Mouse (Mus musculus) cerebellum, adult 9-11 months (tissue): ENCODE results near the gene Ccpg1.

Source experiments
- DNase-seq: peaks from one replicate; pipeline ENCODE4 v3.0.0; 2022

The Ccpg1 gene

DNA sequence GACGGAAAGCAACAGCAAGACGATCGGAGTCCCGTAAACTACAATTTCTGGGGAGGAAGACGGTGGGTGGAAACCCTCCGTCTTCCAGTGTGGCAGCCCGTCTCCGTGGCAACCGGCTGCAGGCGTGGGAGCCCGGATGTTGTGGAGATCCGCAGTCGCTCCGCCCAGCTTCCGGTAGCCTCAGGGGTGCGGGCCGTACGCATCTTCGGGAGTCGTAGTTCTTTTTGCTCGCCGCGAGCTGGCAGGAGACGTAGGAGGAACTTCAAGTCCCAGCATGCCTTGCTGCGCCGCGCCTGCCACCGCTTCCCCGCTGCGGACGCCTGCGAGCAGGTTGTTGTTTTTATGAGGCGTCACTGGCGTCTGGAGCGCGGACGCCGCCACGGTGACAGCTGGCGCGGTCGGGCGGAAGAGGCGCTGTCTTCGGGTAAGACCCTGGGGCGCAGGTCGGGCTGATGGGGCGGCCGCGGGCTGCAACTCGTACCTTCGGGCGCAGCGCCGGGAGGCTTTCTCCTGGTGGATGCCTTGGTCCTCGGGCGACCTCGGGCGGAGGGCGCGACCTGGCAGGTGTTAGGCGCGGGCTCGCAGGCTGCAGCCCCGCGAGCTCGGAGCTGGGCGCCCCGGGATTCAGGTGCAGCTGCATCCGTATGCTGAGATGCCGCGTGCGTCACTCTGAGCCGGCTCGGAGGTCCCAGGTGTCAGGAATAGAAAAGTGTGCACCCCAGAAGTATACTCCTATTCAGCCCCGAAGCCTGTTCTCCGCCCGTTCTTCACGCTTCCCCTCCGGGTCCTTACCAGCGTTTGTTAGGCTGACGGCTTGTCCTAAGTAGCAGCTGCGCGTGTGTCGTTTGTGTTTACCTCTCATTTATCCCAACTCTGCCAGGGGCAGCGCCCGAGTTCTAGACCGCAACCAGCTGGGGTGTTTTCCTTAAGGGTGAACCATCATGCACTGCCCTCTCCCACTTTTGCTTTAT is at the start of gene Ccpg1, which contains the start of gene Ccpg1os:
Gene Ccpg1 (plus strand): TSS at position 180 of the 971 bp plus-strand sequence.
Gene Ccpg1os (minus strand): TSS at position 133 of the 971 bp plus-strand sequence.
- DNase-seq: peak; percentile 98

DNA sequence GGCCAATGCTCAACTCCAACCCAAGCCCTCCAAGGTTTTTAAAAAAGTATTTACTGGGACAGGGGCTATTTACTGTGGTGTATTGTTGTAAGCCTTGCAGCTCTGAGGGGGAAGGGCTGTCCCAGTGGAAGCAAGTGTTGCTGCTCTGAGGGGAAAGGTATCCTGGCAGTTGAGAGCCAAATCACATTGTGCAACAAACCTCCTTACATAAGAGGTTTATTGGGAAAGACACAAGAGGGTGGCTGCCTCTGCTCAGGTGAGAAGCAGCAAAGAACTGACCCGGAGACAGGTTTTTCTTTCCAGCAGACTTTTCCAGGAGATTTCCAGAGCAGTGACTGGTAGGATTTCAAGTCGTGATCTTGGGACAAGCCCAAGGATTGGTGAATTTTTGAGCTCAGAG is 48.9 kb upstream of the Ccpg1 start:
- DNase-seq: no peak

DNA sequence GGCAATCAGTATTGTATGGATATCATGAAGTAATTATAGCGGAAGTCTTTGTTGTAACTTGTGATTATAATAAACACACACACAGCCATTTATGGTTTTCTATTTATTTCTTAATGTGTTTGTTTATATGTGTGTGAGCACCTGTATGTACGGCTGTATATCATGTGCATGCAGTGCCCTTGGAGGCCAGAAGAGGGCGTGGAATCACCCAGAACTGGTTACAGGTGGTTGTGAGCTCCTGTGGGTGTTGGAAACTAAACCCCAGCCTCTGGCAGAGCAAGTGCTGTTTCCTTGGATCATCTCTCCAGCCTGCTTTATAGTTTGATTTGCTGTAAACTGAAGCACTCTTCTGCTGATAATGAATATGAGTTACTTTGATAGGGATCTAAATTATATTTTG is 41.8 kb upstream of the Ccpg1 start:
- no peak for DNase-seq

DNA sequence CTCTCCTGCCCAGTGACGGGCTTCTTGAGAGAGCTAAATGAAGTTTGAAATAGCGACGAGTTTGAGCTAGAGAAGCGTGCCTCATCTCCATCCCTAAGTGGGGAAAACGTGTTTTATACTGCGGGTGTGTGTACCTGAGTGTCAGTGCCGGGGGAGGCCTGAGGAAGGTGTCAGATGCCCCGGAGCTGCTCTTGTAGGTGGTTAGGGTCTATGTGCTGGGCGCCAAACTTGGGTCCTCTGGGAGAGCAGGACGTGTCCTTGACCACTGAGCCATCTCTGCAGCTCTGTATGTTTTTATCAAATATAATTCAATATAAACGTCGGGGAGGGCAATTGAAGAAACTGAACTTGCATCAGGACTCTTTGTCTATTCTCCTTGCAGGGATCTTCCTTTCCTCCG is 40.9 kb upstream of the Ccpg1 start:
- DNase-seq: no peak

DNA sequence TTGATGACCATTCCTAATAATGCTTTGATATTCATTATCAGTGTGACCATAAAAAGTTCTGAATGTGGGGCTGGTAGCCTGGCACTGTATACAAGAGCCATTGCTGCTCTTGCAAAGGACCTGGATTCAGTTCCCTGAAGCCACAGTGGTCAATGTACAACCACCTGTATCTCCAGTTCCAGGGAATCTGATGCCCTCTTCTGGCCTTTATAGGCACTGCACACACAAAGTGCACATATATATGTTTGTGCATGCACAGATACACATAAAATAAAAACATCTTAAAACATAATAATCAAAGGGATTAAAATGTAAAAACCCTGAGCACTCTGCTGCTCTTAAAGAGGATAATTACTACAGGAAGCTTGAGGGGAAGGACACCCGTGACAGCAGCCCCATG is 38.2 kb upstream of the Ccpg1 start:
- DNase-seq: no peak

DNA sequence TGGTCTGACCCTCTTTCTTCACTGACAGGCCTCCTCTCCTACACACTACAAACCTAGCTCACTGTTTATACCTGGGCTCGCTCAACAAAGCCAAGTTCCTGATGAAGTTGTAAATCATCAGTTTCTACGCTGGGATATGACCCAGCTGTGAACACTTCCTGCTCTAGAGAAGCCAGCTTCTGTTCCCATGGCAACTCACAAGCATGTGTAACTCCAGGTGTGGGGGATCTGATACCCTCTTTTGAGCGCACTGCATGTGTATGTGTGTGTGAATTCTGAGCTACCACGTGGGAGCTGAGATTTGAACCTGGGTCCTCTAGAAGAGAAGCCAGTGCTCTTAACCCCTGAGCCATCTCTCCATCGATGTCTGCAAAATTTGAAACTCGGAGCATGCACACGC is 35.7 kb upstream of the Ccpg1 start:
- no peak for DNase-seq

DNA sequence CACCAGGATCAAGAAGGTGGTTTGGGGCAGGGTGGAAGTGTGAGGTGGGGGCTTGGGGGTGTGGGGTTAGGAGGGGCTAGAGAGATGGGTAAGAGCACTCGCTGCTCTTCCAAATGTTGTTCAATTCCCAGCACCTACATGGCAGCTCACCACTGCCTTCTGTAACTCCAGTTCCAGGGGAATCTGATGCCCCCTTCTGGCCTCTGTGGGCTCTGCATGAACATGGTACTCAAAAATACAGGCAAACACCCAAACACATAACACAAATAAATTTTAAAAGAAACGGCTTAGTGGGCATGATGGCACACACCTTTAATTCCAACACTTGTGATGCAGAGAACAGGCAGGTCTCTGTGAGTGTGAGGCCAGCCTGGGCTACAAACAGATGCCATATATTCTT is 30.5 kb upstream of the Ccpg1 start:
- no peak for DNase-seq

DNA sequence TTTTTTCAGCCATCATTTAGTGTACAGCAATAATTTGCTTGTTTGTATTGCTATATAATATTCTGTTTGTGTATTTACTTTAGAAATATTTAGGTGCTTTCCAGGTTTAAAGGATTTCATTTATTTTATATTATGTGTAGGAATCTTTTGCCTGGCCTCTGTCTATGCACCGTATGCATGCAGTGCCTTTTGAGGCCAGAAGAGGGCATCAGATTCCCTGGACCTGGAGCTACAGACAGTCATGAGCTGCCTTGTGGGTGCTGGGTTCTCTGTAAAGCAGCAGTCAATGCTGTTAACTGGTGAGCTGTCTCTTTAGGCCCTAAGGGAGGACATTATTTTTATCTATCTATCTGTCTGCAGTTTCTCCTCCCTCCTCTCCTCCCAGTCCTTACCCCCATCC is 29.7 kb upstream of the Ccpg1 start:
- no peak for DNase-seq

DNA sequence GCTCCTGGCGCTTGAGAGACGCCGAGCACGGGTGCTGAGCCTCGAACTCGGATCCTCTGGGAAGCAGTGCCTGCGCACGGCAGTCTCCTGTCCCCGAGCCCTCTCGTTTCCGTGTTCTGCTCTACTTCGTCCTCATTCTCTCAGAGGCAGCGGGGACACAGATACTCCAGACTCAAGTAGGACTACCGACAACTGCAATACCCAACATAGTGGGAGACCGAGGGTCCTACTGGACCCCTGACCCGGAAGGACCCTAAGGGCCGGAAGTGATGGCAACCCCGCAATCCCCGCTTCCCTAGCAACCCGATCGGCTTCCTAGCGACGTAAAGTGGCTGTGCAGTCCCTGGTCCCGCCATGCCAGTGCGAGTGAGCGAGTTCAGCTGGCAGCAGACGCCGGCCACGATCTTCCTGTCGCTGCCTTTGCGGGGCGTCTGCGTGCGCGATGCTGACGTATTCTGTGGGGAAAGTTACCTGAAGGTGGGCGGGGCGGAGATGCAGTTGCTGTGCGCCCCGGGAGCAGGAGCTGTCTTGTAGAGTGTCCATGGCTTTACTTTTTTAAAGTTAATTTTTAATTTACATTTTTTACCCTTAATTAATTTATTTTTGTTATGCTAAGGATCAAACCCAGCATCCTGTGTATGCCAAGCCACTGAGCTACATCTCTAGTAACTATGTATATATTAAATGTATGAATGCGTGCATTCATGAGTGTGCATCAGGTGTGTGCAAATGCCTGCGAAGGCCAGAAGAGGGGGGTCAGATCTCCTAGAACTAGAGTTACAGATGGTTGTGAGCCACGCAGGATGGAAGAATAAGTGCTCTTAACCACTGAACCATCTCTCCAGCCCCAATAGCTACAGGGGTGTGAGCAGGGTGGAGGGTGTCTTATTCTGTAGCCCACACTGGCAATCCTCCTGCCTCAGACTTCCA is 26.4 kb upstream of the Ccpg1 start, which contains the start of the genes Dyx1c1 and Gm44503:
Gene Dyx1c1 (plus strand): TSS at position 265 of the 930 bp plus-strand sequence.
Gene Gm44503 (plus strand): TSS at position 332 of the 930 bp plus-strand sequence.
- peak; percentile 70 for DNase-seq

DNA sequence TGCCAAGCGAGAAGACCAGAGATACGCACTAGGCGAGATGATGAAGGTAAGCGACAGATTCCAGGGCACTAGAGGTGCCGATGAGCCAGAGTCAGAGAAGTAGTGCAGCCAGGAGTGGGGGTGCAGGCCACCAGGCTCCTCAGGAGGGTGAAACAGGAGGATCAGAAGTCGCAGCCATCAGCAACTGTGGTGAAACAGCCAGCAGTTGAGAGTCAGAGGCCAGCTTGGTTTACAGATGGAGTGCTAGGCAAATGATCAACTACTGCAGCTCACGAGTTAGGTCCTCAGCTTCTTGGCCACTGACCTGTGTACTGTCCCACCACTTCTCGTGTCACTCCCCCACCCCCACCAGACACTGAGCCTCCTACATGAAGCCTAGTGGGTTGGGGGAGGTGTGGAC is 23.9 kb upstream of the Ccpg1 start:
- DNase-seq: no peak

DNA sequence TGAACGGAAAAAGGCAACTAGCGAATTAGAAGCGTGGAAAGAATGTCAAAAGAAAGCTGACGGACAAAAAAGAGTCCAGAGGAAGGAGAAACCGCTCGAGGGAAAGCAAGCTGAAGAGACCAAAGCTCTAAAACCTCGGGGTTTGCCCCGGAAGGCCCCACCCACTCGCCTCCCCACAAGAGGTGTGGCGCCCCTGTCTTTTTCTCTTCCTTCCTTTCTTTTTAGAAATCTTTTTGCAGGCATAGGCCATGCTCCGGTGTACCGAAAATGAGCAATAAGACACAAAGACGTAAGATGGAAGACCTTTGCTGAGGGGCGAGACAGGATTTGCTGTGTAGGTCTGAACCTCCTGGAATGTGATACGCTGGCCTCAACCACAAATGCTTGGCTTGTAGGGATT is 23.3 kb upstream of the Ccpg1 start:
- DNase-seq: no peak

DNA sequence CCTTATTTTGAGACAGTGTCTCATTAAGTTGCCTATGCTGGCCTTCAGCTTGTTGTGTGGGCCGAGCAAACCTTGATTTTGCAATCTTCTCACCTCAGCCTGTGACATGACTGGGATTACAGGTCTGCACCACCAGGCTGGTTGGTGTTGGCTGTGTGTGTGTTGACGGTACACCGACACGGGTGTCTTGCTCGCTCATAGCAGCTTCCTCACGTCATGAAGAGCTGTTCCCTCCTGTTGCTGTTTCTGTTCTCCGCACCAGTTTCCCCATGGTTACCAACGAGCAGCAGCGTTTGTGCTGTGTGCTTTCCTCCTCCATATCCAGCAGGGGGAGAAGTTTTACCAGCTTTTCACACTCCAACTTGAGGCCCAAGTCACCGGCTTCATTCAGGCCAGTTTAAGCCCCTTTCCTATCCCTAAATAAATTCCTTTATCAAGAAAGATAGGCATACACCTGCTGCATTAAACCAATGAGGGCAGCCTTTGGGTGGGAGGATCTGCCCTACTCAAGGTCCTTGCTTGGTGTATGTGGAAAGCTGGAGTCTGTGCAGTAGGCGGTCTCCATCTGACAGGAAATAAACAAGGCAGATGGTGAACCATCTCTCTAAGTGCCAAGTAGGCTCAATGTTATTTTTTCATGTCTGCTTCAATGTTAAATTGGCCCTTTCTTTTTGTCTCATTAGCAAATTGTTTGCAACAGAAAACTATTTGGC is 16.7 kb upstream of the Ccpg1 start:
- peak; percentile 71 for DNase-seq

DNA sequence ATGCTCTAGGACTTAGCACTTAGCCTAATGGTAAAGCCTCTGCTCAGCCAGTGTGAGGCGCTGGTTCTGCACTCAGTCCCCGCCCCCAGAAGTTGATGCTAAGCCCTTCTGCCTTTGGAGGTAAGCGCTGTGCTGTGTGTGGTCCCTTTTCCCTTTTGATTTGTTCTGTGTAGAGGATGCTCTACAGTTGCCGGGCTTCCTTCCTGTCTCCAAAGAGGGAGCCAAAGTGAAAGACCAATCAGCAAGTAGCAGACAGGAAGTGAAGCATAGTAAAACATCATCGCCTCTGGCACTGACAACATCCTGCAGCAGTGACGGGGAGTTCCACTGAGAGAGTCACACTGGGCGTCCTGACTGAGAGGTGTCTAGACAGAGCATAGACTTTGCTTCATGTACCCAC is 15.4 kb upstream of the Ccpg1 start:
- DNase-seq: no peak

DNA sequence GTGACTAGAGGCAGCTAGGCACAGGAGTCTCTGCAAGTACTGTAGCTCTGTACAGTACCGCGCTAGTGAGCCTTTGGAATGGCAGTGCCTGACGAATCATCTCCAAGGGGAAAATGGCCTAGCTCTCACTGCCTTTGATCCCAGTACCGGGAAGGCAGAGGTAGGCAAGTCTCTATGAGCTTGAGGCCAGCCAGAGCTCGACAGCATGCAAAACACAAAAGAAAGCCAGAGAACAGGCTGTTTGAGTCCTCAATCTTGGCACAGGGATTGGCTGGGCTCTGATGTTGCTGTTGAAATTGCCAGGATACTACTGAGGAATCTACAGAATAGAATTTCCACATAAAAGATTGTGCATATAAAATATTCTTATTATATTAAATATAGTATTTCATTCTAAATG is 12.8 kb upstream of the Ccpg1 start:
- DNase-seq: no peak

DNA sequence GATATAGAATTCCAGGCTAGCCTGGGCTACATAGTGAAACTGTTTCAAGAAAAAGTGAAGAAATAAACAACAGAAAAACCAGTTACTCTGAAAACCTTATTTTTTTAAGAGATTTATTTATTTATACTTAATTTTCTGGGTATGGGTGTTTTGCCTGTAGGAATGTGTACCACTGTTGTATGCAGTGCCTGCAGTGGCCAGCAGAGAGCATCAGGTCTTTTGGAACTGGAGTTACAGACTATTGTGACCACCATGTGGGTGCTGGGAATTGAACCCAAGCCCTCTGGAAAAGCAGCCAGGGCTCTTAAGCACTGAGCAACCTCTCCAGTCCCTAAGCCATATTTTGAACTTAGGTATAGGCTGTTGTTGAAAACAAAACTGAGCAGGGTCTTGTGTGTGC is 12.2 kb upstream of the Ccpg1 start:
- DNase-seq: no peak

DNA sequence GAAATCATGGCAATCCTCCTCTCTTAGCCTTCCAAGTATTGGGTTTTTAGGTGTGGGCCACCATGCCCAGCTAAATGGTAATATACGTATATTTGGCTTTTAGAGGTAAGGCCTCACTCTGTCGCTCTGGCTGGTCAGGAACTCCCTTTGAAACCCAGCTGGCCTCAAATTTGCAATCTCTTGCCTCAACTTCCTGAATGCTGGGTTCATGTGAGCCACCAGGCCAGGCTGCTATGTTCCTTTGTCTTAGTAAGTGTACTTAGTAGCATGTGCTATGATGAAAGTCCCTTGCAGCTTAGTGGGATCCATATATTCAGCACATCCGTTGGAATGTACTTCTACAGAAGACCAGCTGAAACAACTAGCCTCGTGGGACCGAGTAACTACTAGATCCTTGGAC is 10.5 kb upstream of the Ccpg1 start:
- no peak for DNase-seq

DNA sequence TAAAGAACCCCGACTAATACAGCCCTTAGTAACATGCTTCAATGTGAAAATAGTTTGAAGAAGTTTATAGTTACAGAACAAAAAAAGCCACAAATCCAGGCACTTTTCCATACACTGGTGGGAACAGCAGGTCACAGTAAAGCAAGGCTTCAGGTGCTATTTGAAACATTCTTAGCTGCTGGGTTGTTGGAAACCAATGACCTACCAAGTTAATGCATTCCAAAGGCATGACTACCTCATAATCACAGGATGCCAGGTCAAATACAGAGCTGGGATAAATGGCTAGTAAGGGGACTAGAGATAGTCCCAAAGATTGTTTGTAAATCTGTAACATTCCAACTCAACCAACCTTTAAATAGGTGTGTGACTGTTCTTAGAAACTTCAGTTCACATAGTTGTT is 10.0 kb upstream of the Ccpg1 start:
- DNase-seq: no peak

DNA sequence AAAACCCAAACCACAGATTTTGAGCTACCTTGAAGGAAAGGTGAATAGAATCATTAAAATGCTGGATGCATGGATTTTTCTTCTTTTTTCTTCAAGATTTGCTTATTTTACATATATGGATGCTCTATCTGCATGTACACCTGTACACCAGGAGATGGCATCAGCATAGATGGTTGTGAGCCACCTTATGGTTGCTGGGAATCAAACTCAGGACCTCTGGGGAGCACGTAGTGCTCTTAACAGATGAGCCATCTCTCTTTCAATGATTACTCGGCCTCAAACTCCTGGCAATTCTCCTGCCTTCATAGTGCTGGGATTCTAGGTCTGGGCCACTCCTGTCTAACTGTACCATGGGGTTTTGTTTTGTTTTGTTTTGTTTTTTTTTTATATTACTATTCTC is 2.2 kb upstream of the Ccpg1 start:
- DNase-seq: no peak

DNA sequence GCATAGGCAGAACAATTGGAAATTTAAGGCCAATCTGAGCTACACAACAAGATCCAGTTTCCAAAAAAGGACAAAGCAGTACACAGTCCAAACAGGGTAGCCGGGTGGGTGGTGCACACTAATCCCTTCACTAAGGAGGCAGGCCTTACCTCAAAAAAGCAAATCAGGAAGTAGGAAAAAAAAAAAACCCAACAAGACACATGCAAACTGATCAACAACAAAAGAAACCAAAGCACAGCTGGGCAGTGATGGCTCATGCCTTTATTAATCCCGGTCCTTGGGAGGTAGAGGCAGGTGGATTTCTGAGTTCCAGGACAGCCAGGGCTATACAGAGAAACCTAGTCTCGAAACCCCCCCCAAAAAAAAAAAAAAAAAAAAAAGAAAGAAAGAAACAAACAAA is 2.5 kb downstream of the Ccpg1 start:
- no peak for DNase-seq

DNA sequence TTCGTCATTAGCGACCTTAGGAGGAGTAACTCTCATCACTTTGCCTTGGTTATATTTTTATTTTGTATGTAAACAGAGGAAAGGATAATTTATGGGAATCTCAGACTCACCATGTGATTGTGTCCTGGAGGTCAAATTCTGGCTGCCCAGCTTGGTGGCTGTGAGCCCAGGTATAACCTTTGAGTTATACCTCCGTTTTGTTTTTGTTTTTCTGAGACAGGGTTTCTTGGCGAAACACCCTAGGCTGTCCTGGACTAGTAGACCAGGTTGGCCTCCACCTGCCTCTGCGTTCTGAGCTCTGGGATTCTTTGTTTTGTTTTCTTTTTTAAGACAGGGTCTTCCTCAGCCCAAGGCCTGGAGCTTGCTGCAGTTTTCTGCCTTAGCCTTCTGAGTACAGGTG is 3.5 kb downstream of the Ccpg1 start:
- no peak for DNase-seq

DNA sequence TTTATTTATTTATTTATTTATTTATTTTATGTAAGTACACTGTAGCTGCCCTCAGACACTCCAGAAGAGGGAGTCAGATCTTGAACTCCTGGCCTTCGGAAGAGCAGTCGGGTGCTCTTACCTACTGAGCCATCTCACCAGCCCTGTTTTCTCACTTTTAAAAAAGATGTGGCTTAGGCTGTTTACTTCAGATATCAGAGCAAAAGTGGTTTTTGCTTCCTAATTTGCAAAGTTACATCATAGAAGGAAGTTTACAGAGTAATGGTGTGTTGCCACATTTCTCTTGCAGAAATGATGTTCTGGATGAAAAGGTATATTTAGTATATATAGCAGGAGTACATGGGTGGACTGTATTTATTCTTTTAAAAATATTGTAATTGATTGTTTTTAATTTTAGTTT is 6.2 kb downstream of the Ccpg1 start:
- no peak for DNase-seq

DNA sequence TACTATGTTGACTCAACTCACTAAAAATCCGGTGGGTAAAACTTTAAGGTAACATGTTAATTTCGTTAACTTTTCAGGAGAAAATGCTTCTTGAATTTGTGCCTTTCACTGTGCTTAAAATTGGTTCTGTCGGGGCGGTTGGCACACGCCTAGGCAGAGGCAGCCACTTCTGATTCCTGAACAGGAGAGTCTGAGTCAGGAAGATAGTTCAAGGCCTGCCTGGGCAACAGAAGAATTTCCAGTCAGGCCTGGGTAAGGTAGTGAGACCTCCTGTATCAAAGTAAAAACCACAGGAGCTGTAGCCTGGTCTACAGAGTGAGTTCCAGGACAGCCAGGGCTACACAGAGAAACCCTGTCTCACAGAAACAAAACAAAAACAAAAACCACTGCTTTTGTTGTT is 7.3 kb downstream of the Ccpg1 start:
- no peak for DNase-seq

DNA sequence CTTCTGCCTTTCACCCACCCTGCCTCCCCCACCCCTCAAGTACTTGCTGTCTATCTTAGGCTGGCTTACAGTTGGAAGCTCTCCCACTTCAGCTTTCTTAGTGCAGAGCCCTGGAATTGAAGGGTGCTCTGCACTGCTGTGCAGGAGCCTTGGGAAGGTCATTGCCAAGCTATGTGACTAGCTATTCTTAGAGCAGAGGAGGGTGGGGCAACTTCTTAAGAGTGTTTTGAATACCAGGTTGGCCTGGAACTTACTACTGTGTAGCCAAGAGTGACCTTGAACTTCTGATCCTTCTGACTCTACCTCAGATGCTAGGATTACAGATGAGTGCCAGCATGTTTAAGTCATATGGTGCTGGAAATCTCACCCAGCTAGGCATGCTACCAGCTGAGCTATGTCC is 10.9 kb downstream of the Ccpg1 start:
- no peak for DNase-seq
